Mouse (Mus musculus): ENCODE data around the gene Igsf3. TPM values are rescaled to one million over a fixed set of nuclear protein-coding genes. Genes with fewer than 3 reads are reported as not detected.

The Igsf3 gene
- polyA plus RNA-seq, 1 experiment from 2014 or later, result 25.4 TPM

DNA sequence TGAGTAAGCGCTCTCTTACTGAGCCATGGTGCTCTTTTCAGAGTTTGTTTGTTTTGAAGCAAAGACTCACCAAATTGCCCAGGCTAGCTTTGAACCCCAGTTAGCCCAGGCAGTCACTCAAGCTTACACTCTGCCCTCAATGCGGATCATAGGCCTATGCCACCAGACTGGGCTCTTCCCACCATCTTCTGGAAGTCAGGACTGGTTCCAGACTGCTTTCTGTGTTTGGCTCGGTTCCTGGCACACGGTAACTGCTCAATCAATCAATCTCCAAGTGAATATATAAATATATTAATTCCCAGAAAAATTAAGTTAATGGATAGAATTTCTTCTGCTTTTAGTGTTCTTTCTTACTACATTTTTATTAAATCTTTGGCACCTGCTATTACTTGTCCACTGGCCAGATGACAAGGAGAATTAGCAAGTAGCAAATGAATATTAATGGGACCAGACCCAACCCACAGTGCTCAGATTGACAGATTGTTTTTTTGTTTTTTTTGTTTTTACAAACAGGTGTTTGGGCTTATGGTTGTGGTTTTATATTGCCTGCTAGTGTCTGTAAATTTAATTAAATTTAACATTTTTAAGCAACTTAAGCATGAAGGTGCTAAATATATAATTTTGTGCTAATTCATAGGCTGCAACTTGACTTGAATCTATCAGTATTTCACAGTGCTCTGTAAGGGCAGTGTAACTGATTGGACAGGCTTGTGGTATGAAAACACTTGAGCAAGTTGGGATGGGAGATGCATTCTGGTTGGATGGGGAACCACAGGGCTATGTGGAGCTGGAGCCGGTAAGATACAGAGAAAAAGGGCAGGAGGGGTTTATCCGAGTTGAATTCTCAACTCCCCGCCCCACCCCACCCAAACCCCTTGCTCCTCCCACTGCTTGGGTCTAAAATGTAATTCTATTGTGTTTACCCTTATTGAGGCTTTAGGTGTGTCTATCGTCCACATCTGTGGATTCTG lies 20.0 kb upstream of the Igsf3 start:
- Histone ChIP-seq H3K27me3 (ENCODE audit: poor library complexity, severe bottlenecking) (no peaks in the 10 kb centered on the region), H3K4me1 (peaks cover 11% of the 10 kb centered on the region; the same call in 1 of the 2 replicates), H3K36me3 (replicated peaks) (no peaks in the 10 kb centered on the region), H3K4me3 (no peak overlapping the region), H3K9me3 (no peaks in the 10 kb centered on the region), H3K27ac (no peak overlapping the region)
- 85% methylated on average over 8 of the region's 8 CpGs for WGBS
- DNase-seq (ENCODE audit: extremely low spot score, low spot score), result no peak

DNA sequence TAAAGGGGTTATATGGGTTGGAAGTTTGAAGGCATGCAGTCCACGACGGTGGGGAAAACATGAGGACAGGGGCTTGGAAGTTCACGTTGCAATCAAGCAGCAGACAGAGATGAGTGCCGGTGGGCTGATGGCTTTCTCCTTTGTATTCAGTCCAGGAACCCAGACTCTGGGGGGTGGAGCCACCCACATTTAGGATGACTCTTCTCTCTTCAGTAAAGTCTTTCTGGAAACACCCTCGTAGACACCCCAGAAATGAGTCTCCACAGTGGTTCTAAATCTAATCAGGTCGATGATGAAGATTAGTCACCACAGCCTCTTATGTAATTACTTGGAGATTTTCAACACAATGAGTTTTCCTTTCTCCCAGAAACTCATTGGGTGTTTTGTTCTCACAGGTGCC lies 16.1 kb upstream of the Igsf3 start:
- no peak overlapping the region for H3K4me3 ChIP-seq
- WGBS, result 90% methylated on average over 6 of the region's 6 CpGs

DNA sequence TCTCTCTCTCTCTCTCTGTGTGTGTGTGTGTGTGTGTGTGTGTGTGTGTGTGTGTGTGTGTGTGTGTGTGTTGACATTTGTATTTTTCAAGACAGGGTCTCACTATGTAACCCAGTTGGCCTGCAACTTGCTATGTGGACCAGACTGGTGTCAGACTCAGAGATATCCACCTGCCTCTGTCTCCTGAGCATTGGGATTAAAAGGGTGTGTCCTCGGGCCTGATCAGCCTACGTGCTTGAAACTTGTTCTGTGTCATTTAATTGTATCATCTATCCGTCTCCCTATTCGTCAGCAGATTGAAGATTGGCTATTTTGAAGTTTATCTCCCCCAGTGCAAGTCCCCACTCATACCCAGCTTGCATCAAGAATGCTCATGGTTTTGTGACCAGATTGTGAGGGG lies 14.5 kb upstream of the Igsf3 start:
- no peak overlapping the region for H3K27ac ChIP-seq
- no peak for DNase-seq (ENCODE audit: extremely low spot score, low spot score)
- H3K4me1 ChIP-seq, result peaks cover 30% of the 10 kb centered on the region
- no peaks in the 10 kb centered on the region for H3K27me3 ChIP-seq (ENCODE audit: poor library complexity, severe bottlenecking)
- WGBS, result 82% methylated on average over 4 of the region's 4 CpGs
- H3K4me3 ChIP-seq, result no peak overlapping the region
- H3K9me3 ChIP-seq, result no peaks in the 10 kb centered on the region
- no peaks in the 10 kb centered on the region for H3K36me3 ChIP-seq (replicated peaks)

More for the DNA sequence above, 16.1 kb upstream of the Igsf3 start:
- Histone ChIP-seq H3K36me3 (replicated peaks) (no peaks in the 10 kb centered on the region), H3K27ac (no peak overlapping the region), H3K9me3 (no peaks in the 10 kb centered on the region), H3K4me1 (peaks cover 25% of the 10 kb centered on the region), H3K27me3 (ENCODE audit: poor library complexity, severe bottlenecking) (no peaks in the 10 kb centered on the region)
- DNase-seq (ENCODE audit: extremely low spot score, low spot score), result no peak

DNA sequence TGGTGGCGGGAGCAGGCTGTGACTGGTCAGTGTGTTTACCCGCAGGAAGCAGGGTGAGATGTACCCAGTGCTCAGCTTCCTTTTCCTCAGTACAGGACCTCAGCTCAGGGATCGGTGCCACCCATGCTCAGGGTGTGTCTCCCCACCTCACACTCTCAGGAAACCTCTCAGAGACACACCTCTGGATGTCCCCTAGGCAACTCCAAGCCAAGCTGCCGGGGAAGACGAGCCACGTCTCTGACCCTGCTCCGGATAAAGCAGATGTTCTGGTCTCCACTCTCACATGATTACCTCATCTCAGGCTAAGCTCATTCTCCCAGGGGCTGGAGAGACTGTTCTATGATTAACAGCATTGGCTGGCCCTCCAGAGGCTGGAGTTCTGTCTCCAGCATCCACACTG lies 13.3 kb upstream of the Igsf3 start:
- 88% methylated on average over 7 of the region's 7 CpGs for WGBS
- Histone ChIP-seq H3K36me3 (replicated peaks) (no peaks in the 10 kb centered on the region), H3K27ac (no peak overlapping the region), H3K4me1 (peaks cover 30% of the 10 kb centered on the region), H3K27me3 (ENCODE audit: poor library complexity, severe bottlenecking) (peaks cover 10% of the 10 kb centered on the region; the same call in 1 of the 2 replicates), H3K4me3 (no peak overlapping the region), H3K9me3 (no peaks in the 10 kb centered on the region)
- no peak for DNase-seq (ENCODE audit: extremely low spot score, low spot score)

DNA sequence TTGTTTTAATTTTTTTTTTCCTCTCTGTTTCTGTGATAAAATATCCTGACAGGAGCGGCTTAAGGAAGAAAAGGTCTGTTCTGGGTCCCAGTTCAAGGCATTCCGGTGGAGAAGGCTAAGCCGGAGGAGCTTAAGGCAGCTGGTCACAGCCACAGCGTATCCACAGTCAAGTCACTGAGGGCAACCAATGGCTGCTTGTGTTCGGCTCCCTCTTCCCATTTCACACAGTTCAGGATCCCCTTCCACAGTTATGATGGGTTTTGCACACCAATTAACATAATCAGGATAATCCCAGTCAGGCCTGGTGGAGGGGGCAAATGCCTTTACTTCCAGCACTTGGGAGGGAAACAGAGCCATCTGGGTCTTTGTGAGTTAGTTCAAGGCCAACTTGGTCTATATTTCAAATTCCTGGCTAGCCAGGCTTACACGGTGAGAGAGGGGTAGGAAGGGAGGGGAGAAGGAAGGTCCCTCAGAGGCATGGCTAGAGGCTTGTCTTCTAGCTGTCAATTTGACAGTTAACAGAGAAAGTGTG lies 11.7 kb upstream of the Igsf3 start:
- 35% methylated on average over 6 of the region's 6 CpGs for WGBS
- peak overlapping the region; percentile 40 for H3K27ac ChIP-seq

DNA sequence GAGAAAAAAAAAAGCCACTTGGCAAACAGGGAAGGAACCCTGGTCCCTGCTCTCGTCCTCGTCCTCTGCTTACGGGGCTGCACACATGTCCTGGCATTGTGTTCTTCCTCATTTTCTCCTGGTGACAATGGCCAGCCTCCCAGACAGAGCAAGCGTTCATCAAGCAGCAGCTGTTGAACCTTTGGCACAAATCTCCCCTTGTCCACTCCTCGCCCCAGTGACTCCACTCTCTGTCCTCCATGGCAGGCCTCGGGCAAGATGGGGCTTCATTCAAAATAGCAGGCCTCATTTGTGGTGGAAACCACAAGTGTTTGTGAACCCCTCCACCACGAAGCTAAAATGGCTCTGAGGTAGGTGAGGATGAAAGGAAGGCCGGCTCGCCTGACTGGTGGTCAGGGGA lies 11.0 kb upstream of the Igsf3 start:
- H3K4me1 ChIP-seq, result peaks cover 35% of the 10 kb centered on the region
- WGBS, result 56% methylated on average over 9 of the region's 9 CpGs
- H3K36me3 ChIP-seq (replicated peaks), result no peaks in the 10 kb centered on the region
- H3K27me3 ChIP-seq (ENCODE audit: poor library complexity, severe bottlenecking), result peaks cover 23% of the 10 kb centered on the region
- H3K9me3 ChIP-seq, result no peaks in the 10 kb centered on the region
- DNase-seq (ENCODE audit: extremely low spot score, low spot score), result no peak
- H3K27ac ChIP-seq, result peak overlapping the region; percentile 56; the same call in 1 of the 2 replicates
- H3K4me3 ChIP-seq, result no peak overlapping the region

More for the DNA sequence above, 11.7 kb upstream of the Igsf3 start:
- no peak for DNase-seq (ENCODE audit: extremely low spot score, low spot score)
- peaks cover 16% of the 10 kb centered on the region; the same call in 1 of the 2 replicates for H3K27me3 ChIP-seq (ENCODE audit: poor library complexity, severe bottlenecking)
- peaks cover 35% of the 10 kb centered on the region for H3K4me1 ChIP-seq
- no peak overlapping the region for H3K4me3 ChIP-seq
- no peaks in the 10 kb centered on the region for H3K36me3 ChIP-seq (replicated peaks)
- H3K9me3 ChIP-seq, result no peaks in the 10 kb centered on the region

DNA sequence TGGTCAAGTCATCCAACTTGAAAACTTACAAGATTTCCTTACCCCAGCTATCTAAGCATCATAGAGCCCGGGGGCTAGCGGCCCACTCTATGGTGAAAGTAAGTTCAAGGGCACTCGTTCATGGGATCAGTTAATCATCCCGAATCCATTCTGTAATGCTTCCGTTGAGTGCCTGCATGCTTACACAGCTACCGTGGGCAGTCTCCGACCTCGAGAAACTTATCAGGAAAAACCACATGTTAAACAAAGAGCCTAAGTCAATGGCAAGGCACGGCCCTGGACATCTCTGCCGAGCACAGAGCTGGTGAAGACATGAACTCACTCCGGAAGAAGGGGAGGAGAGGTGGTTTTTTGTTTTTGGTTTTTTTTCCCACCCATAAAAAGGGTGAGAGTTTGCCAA lies 9.5 kb upstream of the Igsf3 start:
- peaks cover 36% of the 10 kb centered on the region for H3K4me1 ChIP-seq
- DNase-seq (ENCODE audit: extremely low spot score, low spot score), result no peak
- WGBS, result 87% methylated on average over 11 of the region's 11 CpGs
- no peaks in the 10 kb centered on the region for H3K9me3 ChIP-seq
- H3K4me3 ChIP-seq, result no peak overlapping the region
- H3K36me3 ChIP-seq (replicated peaks), result no peaks in the 10 kb centered on the region
- no peak overlapping the region for H3K27ac ChIP-seq
- H3K27me3 ChIP-seq (ENCODE audit: poor library complexity, severe bottlenecking), result peaks cover 24% of the 10 kb centered on the region

DNA sequence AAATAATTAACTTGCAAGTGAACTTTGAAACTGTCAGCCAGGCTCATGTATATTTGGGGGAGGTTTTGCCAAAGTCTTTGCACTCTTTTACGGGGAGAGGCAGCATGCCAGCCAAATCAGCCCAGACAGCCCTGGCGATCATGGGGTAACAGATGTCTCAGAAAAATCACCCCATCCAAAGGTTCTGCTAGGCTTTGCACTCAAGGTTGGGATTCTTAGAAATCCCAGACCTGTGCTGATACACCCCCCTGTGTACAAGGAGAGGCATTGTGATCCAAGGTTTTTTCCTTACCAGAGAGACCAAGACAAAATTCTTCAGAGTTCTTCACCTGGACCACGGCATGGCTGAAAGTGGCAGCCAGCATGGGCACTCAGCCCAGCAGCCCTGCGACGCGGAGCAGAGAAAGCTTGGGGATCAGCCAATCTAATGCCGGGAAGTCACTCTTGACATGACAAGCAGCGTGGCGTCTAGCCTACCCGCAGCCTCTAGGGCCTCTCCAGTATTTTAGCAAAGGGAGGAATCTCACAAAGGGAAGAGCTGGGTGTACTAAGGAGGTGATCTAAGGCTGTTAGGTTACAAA lies 7.5 kb upstream of the Igsf3 start:
- WGBS, result 73% methylated on average over 10 of the region's 10 CpGs
- Histone ChIP-seq H3K36me3 (replicated peaks) (no peaks in the 10 kb centered on the region), H3K9me3 (no peaks in the 10 kb centered on the region), H3K4me1 (peaks cover 40% of the 10 kb centered on the region), H3K27ac (peak overlapping the region; percentile 44; the same call in 1 of the 2 replicates), H3K4me3 (no peak overlapping the region), H3K27me3 (ENCODE audit: poor library complexity, severe bottlenecking) (peaks cover 41% of the 10 kb centered on the region)
- DNase-seq (ENCODE audit: extremely low spot score, low spot score), result no peak

DNA sequence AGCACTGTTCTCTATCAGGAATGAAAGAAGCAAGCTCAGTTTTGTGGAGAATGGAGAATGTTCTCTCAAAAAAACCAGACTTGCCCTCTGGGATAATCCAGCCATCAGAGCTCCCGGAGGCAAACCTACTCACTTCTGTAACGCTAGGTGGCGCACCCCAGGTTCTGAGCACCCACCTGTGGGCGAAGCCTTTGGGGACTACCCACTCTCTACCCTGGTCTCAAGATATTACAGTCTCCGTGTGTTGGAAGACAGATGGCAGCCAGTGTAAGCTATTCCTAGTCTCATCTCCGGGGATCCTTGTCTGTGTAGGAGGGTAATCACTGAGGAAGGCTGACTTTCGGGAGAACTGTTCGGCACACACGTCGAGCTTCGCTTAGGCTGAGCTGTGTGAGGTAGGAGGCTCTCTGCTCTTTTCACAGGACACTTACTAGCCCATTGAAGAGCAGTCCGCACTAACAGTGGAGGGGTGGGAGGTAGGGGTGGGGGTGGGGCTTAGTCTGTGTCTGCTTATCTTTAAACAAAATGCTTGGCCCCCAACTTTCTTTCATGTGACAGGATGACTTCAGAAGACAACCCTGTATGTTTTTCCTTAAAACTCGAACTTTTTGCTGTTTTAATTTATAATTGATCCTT lies 4.4 kb upstream of the Igsf3 start:
- Histone ChIP-seq H3K9me3 (no peaks in the 10 kb centered on the region), H3K27me3 (ENCODE audit: poor library complexity, severe bottlenecking) (peaks cover 62% of the 10 kb centered on the region), H3K27ac (no peak overlapping the region), H3K36me3 (replicated peaks) (no peaks in the 10 kb centered on the region), H3K4me1 (peaks cover 21% of the 10 kb centered on the region), H3K4me3 (no peak overlapping the region)
- DNase-seq (ENCODE audit: extremely low spot score, low spot score), result no peak
- 43% methylated on average over 13 of the region's 13 CpGs for WGBS

DNA sequence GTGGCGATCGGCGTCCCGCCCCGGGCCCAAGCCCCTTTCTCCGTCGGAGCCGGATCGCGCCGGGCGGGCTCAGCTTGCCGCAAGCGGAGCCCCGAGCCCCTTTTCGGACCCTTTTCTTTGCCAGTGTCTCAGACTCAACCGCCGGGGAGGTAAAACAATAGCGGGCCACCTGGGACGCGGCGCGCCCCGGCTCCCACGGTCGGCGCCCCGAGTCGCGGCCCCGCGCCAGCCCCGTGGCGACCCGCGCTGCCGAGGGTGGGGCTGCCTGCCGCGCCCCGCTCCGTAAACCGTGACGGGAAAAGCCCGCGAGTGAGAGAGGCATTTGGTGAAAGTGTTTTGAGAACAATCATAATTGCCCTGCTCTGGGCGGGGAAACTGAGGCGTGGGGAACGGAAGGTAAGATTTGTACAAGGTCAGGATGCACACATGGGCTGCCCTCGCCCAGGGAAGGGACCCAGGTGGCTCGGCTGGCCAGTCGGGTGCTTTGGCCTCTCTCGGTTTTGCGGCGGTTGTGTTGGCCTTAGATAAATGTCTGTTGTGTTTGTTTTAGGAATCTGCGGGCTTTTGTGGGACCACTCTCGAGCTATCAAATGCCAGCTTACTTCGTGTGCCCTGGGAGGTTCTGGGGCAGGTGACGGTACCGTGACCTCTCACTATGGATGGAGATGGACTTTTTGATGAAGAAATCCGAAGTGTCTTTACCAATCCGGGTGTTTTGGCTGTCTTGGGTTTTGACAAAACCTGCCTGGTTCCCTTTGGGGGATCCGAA lies 557 bp downstream of the Igsf3 start:
- H3K4me1 ChIP-seq, result peaks cover 65% of the 10 kb centered on the region
- peak overlapping the region; percentile 88 for H3K4me3 ChIP-seq
- no peaks in the 10 kb centered on the region for H3K9me3 ChIP-seq
- H3K27ac ChIP-seq, result peak overlapping the region; percentile 91
- DNase-seq (ENCODE audit: extremely low spot score, low spot score), result no peak
- peaks cover 65% of the 10 kb centered on the region for H3K27me3 ChIP-seq (ENCODE audit: poor library complexity, severe bottlenecking)
- whole genome bisulfite sequencing, result under 1% methylated on average over 62 of the region's 62 CpGs
- no peaks in the 10 kb centered on the region for H3K36me3 ChIP-seq (replicated peaks)

DNA sequence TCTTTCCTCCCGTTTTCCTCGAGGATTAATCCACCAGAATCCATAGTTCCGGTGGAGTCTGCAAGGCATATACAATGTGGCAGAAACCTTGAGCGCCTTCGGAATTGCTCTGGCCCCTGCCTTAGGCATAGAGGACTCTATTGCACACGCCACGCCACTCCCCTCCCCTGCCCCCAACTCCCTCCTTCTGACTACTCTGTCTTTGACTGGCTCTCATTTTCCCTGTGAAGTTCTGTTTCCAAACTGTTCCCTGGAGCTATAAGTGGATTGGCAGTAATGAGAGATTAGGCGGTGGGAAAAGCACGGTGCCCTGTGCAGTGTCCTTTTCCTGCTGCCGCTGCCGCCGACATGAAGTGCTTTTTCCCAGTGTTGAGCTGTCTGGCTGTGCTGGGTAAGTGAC lies 1.2 kb downstream of the Igsf3 start:
- Histone ChIP-seq H3K27me3 (ENCODE audit: poor library complexity, severe bottlenecking) (peaks cover 60% of the 10 kb centered on the region), H3K27ac (peak overlapping the region; percentile 91), H3K4me1 (peaks cover 70% of the 10 kb centered on the region), H3K36me3 (replicated peaks) (no peaks in the 10 kb centered on the region), H3K9me3 (no peaks in the 10 kb centered on the region), H3K4me3 (peak overlapping the region; percentile 88)
- WGBS, result under 1% methylated on average over 12 of the region's 12 CpGs
- DNase-seq (ENCODE audit: extremely low spot score, low spot score), result peak; percentile 54

DNA sequence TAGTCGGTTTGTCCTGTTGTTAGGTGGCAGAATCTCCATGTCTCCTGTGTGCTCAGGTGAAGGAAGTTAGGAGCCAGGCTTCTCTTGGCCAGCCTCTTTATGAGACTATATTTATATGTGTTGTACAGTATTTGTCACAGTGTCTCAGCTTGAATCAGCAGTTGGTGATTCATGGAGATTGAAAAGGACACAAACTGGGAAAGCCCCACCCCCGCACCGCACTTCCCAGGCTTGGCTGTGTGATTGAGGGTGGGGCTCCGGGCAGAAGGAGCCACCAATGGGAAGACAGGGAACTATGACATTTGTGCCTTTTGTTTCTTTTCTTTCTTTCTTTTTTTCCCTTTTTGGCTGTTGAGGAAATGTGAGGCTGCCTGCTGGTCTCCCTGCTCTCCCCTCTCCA lies 2.9 kb downstream of the Igsf3 start:
- Histone ChIP-seq H3K4me3 (peak overlapping the region; percentile 88), H3K27ac (0 out of 2 replicates have a peak overlapping the region, but pooled peaks have one; percentile 51), H3K36me3 (replicated peaks) (no peaks in the 10 kb centered on the region), H3K9me3 (no peaks in the 10 kb centered on the region), H3K4me1 (peaks cover 76% of the 10 kb centered on the region), H3K27me3 (ENCODE audit: poor library complexity, severe bottlenecking) (peaks cover 44% of the 10 kb centered on the region)
- 36% methylated on average over 4 of the region's 4 CpGs for WGBS
- no peak for DNase-seq (ENCODE audit: extremely low spot score, low spot score)
